Mouse (Mus musculus) layer of hippocampus, postnatal 25 days (tissue): Measurements from ENCODE around the gene Phox2b. TPM values are rescaled to one million over a fixed set of nuclear protein-coding genes. Genes with fewer than 3 reads are reported as not detected.

ENCODE experiments used
- DNase-seq, 2 experiments: peaks; one replicate each; pipeline ENCODE4 v3.0.0; 2022; ENCODE audit warnings: mixed read lengths in 2 of 2, low spot score in 1 of 2; ENCODE audit errors: extremely low spot score in 1 of 2
- microRNA-seq, 2 experiments: library from miRNA; unstranded; fragments of <30 nt; microRNA quantifications; one replicate each; pipeline ENCODE4 v1.2.0; 2021
- total RNA-seq, 2 experiments: library from RNA; stranded (reverse); gene quantifications; 2 replicates each; pipeline ENCODE4 v1.2.3; 2021

The Phox2b gene
- total RNA-seq, 2 experiments from 2014 or later = not detected

DNA sequence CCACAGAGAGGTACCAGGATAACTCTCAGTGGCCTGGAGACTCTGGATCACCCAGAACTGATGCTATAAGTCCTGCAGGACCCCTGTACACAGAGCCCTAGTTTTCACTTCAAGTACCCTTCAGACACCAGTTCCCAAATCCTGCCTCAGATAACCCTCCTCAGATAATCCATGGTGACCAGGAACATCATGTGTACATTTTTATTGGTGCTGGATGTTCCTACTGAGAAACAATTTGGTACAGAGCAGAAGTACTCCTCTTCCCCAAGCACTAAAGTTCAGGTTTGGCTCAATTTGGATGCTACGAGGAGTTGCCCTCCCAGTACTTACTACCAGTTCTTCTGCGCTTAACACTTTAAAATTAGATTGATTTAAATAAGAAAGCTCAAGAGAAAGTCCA, 5.1 kb downstream of the Phox2b start:
- DNase-seq = no peak

DNA sequence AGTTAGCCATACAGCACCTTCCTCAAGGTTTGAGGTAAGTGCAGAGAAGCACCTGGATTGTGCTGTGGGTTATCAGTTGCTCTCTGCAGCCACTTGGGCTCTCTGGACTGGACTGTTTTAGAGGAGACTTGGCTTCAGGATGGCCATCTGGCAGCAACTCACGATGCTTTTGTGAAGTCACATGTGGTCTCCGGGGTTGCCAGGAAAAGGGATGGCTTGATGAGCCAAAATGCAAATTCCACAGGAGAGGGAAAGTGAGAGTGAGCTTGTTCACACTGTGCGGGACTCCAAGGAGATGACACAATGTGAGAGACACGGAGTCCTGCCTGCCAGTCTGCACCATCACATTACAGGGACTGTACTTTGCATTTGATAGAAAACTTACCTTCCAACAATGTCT, 7.3 kb downstream of the Phox2b start:
- no peak for DNase-seq

DNA sequence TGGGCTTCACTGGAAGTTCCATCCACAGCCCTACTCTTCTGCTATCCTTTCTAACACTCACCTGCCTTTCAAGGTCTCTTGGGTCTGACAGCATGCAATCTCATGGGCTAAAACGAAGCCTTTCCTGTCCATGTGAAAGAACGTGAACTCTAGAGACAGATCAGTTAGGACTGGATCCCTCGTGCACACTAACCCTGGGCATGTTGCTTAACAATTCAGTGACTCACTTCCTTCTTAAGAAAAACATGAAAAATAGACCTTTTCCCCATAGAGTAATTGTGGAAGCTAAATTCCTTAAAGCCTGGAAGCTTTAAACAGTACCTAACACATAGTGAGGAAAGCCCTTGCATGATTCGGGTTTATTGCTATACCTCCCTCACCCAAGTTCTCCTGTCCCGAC, 8.2 kb downstream of the Phox2b start:
- DNase-seq = no peak

DNA sequence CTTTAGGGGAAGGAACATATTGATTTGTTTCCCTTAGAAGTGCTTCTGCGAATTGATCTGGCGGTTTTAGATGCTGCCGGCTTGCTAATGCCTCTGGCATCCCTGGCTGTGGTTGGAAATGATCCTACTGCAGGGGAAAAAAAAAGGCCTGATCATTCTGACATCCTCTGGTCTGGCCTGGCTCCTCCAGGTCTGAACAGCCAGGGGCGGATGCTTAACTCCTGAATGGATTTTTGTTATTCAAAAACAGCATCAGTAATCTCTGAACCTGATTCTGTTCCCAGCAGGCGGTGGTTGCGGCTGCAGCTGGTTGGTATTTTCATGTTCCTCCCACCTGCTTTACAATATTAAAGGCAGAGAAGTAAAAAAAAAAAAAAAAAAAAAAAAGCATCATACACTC, 16.0 kb downstream of the Phox2b start:
- no peak for DNase-seq

DNA sequence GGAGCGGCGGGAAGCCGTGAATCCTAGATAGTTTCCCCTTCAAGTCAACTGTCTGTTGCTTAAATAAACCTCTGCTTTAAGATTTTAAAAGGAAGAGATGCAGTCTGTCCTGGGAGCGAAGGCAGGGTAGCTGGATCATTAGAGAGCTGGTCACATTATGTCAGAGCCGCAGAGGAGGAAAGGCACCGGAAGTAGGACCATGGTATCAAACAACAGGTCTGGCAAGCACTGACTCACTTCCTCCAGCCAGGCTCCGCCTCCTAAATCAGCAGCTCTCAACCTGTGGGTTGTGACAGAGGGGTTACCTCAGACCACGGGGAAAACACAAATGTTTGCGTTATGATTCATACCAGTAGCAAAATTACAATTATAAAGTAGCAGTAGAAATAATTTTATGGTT, 35.5 kb downstream of the Phox2b start:
- DNase-seq = no peak

DNA sequence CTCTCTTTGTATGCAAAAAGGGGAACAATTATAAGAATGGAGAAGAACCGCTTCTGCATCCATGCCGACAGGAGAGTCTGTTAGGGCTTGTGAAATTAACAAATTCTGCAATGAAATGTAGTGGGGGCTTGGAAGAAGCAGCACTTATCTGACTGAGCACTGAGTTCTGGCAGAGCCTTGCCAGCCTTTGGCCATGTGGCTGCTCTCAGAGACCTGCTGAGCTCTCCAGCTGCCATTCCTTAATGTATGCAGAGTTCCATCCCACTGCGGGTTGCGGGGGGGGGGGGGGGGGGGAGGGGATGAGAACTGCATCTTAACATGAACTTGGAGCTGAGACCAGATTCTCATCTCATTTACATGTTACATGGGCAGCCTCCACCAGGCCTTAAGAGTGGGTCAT, 38.6 kb downstream of the Phox2b start:
- DNase-seq = no peak

DNA sequence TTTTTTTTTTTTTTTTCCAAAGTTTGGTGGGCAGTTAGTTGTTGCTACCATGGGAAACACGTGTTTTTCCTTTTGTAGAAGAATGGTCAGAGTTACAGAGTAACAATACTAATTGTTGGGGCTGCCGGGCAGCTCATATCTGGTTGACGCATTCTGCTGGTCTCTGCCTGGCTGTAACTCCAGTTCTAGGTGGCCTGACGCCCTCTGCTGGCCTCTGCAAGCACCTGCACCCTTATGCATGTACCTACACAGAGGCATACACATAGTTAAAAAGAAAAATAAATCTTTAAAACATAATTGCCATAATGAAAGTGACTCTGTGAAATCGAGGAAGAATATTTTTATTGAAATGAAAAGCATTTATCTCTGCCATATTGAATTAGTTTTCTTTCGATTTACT, 41.3 kb downstream of the Phox2b start:
- no peak for DNase-seq

DNA sequence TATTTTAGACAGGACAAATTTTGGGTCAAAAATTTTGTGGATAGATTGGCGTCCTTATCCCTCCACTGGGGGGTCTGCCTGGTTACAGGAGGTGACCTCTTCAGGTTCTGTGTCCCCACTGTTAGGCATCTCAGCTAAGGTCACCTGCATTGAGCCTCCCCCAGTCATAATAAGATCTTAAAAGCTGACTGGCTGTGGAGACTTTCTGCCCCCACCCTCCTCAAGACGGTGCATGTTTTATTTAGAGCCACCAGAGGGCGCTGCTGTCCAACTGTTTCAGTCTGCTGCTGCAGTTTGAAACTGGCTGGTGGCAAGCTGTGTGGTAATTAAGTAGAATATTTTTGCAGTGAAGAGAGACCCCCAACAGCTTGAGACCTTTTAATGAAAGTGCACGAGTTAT, 51.1 kb downstream of the Phox2b start:
- peak in 1 of 2 experiments; percentile 53 for DNase-seq

Small RNA genes lying within 50 kb of the gene (microRNA-seq; reads per million reads assigned to microRNA genes)
- gene Gm23841 = 0 reads per million in 2 experiments

Other genes with a start within 250 kb of the Phox2b start
- 10 to 100 TPM; 84.4 to 97.2 TPM for gene Tmem33, start 161.3 kb upstream of the Phox2b start, total RNA-seq
- gene Slc30a9, start 207.7 kb upstream of the Phox2b start, total RNA-seq = 100 to 1,000 TPM; 174 TPM